Mouse (Mus musculus) heart, adult 2 months (tissue): ENCODE measurements around the gene Tubb2a. TPM values are rescaled to one million over a fixed set of nuclear protein-coding genes. Genes with fewer than 3 reads are reported as not detected.

Experiments
- DNase-seq, 2 experiments: peaks; one replicate each; pipeline ENCODE4 v3.0.0; 2021
- H3K27ac ChIP-seq: fragments of 200-600 bp; 2 replicates; pipeline ENCODE4 v1.8.1; 2022
- H3K27me3 ChIP-seq: fragments of 200-500 bp; 2 replicates; pipeline ENCODE4 v1.6.1; 2012; ENCODE audit warnings: mild to moderate bottlenecking, low read length, inconsistent platforms, mixed read lengths; ENCODE audit not compliant: control insufficient read depth, insufficient read depth
- H3K36me3 ChIP-seq: fragments of 200-500 bp; 2 replicates; pipeline ENCODE4 v1.6.1; 2012; ENCODE audit warnings: low read length, inconsistent platforms; ENCODE audit not compliant: control insufficient read depth, insufficient read depth
- H3K4me1 ChIP-seq: fragments of 200-500 bp; 2 replicates; pipeline ENCODE4 v1.6.1; 2011; ENCODE audit warnings: low read length; ENCODE audit not compliant: control insufficient read depth, insufficient read depth
- H3K4me3 ChIP-seq: fragments of 200-600 bp; 2 replicates; pipeline ENCODE4 v1.8.1; 2022
- H3K79me2 ChIP-seq: fragments of 200-500 bp; replicated peaks from 2 replicates; pipeline ENCODE4 v1.6.1; 2012; ENCODE audit warnings: mild to moderate bottlenecking, inconsistent platforms, low read length, moderate library complexity, mixed read lengths; ENCODE audit not compliant: control insufficient read depth, insufficient read depth
- H3K9ac ChIP-seq: fragments of 200-500 bp; 2 replicates; pipeline ENCODE4 v1.6.1; 2012; ENCODE audit warnings: low read depth, mild to moderate bottlenecking, control low read depth, inconsistent platforms, low read length, mixed read lengths
- CTCF ChIP-seq: fragments of 200-600 bp; IDR thresholded peaks from 2 replicates; pipeline ENCODE4 v1.8.1; 2022; ENCODE audit warnings: antibody characterized with exemption, mild to moderate bottlenecking, moderate library complexity
- EP300 ChIP-seq: fragments of 200-500 bp; IDR thresholded peaks from 2 replicates; pipeline ENCODE4 v1.6.1; 2011; ENCODE audit warnings: low read depth, low read length, control low read depth; ENCODE audit not compliant: insufficient read depth
- POLR2A ChIP-seq: fragments of 200-500 bp; IDR thresholded peaks from 2 replicates; pipeline ENCODE4 v1.6.1; 2011; ENCODE audit warnings: mild to moderate bottlenecking, low read depth, low read length, control low read depth; ENCODE audit not compliant: insufficient read depth
- WGBS: fragments of 180-500 bp; shearing (Covaris S2); methylation state at CpG from one replicate; pipeline ENCODE4 v1.1.7; 2018; 5-methylcytosine and 5-hydroxymethylcytosine counted together
- intact Hi-C: fragments of 180-260 bp; cut with DNase I; formaldehyde crosslinking; loops from one replicate; pipeline ENCODE4 v1.15.1; 2025
- polyA plus RNA-seq: library from polyadenylated mRNA; depleted of rRNA; stranded (reverse); fragments of >200 nt; gene quantifications from 2 replicates; pipeline ENCODE4 v1.2.3, GENCODE M21; 2012
- total RNA-seq, 2 experiments: library from RNA; stranded (reverse); gene quantifications; 2 replicates each; pipeline ENCODE4 v1.2.3; 2021

Gene Tubb2a
- total and polyA plus RNA-seq, 3 experiments: 42.9 to 95.2 (median 64.1) TPM

DNA sequence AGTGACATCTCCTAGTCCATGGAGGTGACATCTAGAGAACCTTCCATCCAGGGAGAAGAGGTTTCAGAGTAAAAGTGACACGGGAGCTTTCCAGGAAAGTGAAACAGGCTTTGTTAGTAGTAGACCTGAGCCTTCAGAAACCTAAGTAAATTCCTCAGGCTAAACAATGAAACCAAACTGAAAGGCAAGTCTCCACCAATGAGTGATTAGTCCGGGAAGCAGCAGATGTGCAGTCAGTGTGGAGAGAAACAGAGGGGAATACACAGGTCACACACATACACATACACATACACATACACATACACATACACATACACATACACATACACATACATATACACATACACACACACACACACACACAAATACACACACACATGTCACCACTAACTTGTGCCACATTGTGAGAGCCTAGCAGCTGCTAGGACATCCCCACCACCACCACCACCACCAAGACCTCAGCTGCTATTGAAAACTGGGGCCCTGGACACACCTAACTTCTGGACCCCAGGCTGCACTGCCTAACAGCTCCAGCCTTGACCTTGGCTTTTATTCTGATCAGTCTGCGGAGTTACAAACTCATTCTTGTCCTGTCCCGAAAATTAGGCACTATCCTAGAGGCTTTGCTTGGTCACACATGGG, 31.3 kb upstream of the Tubb2a start:
- H3K79me2 ChIP-seq: no peaks in the 10 kb centered on the region
- intact Hi-C loops: no loop called here
- H3K27ac ChIP-seq: no peak overlapping the region
- peaks cover 5% of the 10 kb centered on the region for H3K36me3 ChIP-seq
- H3K9ac ChIP-seq: no peak overlapping the region
- H3K27me3 ChIP-seq: no peaks in the 10 kb centered on the region
- 84% methylated on average over 4 of the region's 4 CpGs for WGBS
- no peak for DNase-seq
- H3K4me1 ChIP-seq: peaks cover 4% of the 10 kb centered on the region
- H3K4me3 ChIP-seq: no peak overlapping the region
- TF ChIP-seq POLR2A: no peak
- TF ChIP-seq EP300: no peak
- TF ChIP-seq CTCF: no peak

GRCm38 (mm10) chr13:34106999-34107398, 29.2 kb upstream of the Tubb2a start:
- no peak overlapping the region for H3K27ac ChIP-seq
- H3K79me2 ChIP-seq: no peaks in the 10 kb centered on the region

GRCm38 (mm10) chr13:34106256-34106655, 28.4 kb upstream of the Tubb2a start:
- H3K36me3 ChIP-seq: peaks cover 5% of the 10 kb centered on the region
- WGBS: 89% methylated on average over 2 of the region's 2 CpGs
- no peaks in the 10 kb centered on the region for H3K27me3 ChIP-seq
- peak overlapping the region; percentile 5 for H3K27ac ChIP-seq
- no peak for DNase-seq
- intact Hi-C loops: no loop called here
- no peaks in the 10 kb centered on the region for H3K79me2 ChIP-seq
- H3K9ac ChIP-seq: no peak overlapping the region
- no peak overlapping the region for H3K4me3 ChIP-seq
- peaks cover 8% of the 10 kb centered on the region for H3K4me1 ChIP-seq
- TF ChIP-seq CTCF (peak; percentile 43), EP300 (no peak)

More at GRCm38 (mm10) chr13:34106999-34107398, 29.2 kb upstream of the Tubb2a start:
- Histone ChIP-seq H3K36me3 (peaks cover 5% of the 10 kb centered on the region), H3K4me3 (no peak overlapping the region), H3K4me1 (peaks cover 7% of the 10 kb centered on the region), H3K27me3 (no peaks in the 10 kb centered on the region), H3K9ac (no peak overlapping the region)
- no peak for DNase-seq
- 95% methylated on average over 1 of the region's 1 CpGs for WGBS
- no peak for TF ChIP-seq POLR2A
- no peak for TF ChIP-seq CTCF
- no peak for TF ChIP-seq EP300
- intact Hi-C loops: no loop called here

DNA sequence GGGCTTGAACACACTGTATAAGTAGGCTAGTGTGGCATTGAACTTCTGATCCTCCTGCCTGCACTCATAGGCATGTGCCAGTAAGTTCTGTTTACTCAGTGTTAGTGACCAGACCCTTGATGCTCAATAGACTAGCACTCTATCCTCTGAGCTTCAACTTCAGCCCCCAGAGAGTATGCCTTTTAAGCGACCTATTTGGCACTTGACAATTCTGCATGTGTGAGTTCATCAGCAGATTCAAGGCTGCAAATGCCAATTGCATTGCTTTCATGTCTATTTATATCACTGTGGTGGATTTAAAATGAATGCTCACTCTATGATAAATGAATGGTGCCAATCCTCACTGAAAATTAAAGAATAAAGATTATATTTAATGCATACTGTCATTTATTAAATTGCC, 27.6 kb upstream of the Tubb2a start:
- DNase-seq: no peak
- H3K4me3 ChIP-seq: no peak overlapping the region
- H3K27me3 ChIP-seq: no peaks in the 10 kb centered on the region
- TF ChIP-seq CTCF: no peak
- no peak for TF ChIP-seq POLR2A
- no peak for TF ChIP-seq EP300
- no peaks in the 10 kb centered on the region for H3K79me2 ChIP-seq
- 36% methylated on average over 1 of the region's 1 CpGs for WGBS
- H3K9ac ChIP-seq: no peak overlapping the region
- intact Hi-C loops: loop anchor here (2.0 kb wide), 1 partner anchor 27 kb away; the partner anchor contains the start of gene Tubb2a
- H3K36me3 ChIP-seq: peaks cover 5% of the 10 kb centered on the region
- peak overlapping the region; percentile 45 for H3K27ac ChIP-seq
- H3K4me1 ChIP-seq: peaks cover 9% of the 10 kb centered on the region

DNA sequence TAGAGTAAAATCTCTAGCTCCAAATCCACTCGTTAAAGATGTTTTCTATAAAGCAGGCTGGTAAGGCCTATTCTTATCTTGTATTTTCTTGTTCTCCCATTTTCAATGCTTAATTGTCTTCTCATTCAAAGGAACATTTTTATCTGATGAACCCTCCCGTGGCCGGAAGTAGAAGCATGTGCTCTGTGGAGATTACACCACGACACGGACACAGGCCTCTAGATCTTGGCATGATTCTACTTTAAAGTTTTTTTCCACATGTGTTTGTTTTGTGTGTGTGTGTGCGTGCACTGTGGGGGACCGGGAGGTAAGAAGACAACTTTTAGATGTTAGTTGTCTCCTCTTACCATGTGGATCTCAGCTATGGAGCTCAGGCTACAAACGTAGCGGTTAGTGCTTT, 24.1 kb upstream of the Tubb2a start:
- no peak for TF ChIP-seq CTCF
- peak; percentile 34; the same call in 1 of the 2 replicates for TF ChIP-seq POLR2A
- peak; percentile 91 for TF ChIP-seq EP300
- peaks cover 13% of the 10 kb centered on the region for H3K4me1 ChIP-seq
- no peaks in the 10 kb centered on the region for H3K27me3 ChIP-seq
- H3K4me3 ChIP-seq: no peak overlapping the region
- DNase-seq: peak in 1 of 2 experiments; percentile 33
- peaks cover 5% of the 10 kb centered on the region for H3K36me3 ChIP-seq
- H3K9ac ChIP-seq: no peak overlapping the region
- intact Hi-C loops: loop anchor here (2.0 kb wide), 1 partner anchor 47 kb away; no protein-coding TSS in a partner anchor
- no peaks in the 10 kb centered on the region for H3K79me2 ChIP-seq
- WGBS: 41% methylated on average over 9 of the region's 9 CpGs
- H3K27ac ChIP-seq: peak overlapping the region; percentile 40

DNA sequence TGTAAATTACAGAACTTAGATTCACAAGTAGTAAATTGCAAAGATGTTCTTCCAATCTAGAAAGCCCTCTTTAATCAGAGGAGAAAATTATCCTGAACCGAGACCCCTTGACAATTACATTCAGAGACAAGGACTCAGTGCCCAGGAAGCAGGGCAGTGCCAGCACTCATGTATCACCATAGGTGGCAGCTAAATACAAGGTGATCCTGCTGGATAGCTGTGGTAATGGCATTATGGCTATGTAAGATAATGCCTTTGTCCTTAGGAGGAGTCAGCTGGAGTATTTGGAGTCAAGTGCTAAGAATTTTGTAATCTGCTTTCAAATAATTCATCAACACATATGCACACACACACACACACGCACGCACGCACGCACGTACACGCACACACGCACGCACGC, 23.4 kb upstream of the Tubb2a start:
- Histone ChIP-seq H3K9ac (no peak overlapping the region), H3K36me3 (no peaks in the 10 kb centered on the region), H3K4me1 (peaks cover 17% of the 10 kb centered on the region), H3K27me3 (no peaks in the 10 kb centered on the region), H3K4me3 (no peak overlapping the region), H3K79me2 (no peaks in the 10 kb centered on the region), H3K27ac (peak overlapping the region; percentile 32; the same call in 1 of the 2 replicates)
- intact Hi-C loops: loop anchor here (2.0 kb wide), 1 partner anchor 48 kb away; no protein-coding TSS in a partner anchor
- DNase-seq: no peak
- TF ChIP-seq CTCF: no peak
- TF ChIP-seq EP300: no peak
- TF ChIP-seq POLR2A: no peak
- 90% methylated on average over 10 of the region's 10 CpGs for WGBS
